Mouse (Mus musculus) gastrocnemius, postnatal 25 days (tissue): ENCODE data around the gene Gzf1. TPM values are rescaled to one million over a fixed set of nuclear protein-coding genes. Genes with fewer than 3 reads are reported as not detected.

Source experiments
- DNase-seq: peaks from one replicate; pipeline ENCODE4 v3.0.0; 2022
- long read RNA-seq, 2 experiments: library from polyadenylated mRNA; stranded (forward); transcript quantifications; one replicate each; pipeline ENCODE4 v2.0.0; 2021
- total RNA-seq, 2 experiments: library from RNA; stranded (reverse); gene quantifications; 1 replicate in 1 of 2; 2 replicates in 1 of 2; pipeline ENCODE4 v1.2.3; 2021

Gene Gzf1
- 10 to 100 TPM; 16.4 to 17.9 TPM for total RNA-seq
- long read RNA-seq, experiment 1, full-length matches to known transcripts, result 4 of 7 reads
- long read RNA-seq, experiment 1, partial matches to known transcripts, result 1 of 7 reads
- long read RNA-seq, experiment 1, other reads (novel, unspliced or antisense), result 2 of 7 reads
- long read RNA-seq, experiment 2, full-length matches to known transcripts, result 7 of 10 reads
- long read RNA-seq, experiment 2, partial matches to known transcripts, result 1 of 10 reads
- long read RNA-seq, experiment 2, other reads (novel, unspliced or antisense), result 2 of 10 reads

DNA sequence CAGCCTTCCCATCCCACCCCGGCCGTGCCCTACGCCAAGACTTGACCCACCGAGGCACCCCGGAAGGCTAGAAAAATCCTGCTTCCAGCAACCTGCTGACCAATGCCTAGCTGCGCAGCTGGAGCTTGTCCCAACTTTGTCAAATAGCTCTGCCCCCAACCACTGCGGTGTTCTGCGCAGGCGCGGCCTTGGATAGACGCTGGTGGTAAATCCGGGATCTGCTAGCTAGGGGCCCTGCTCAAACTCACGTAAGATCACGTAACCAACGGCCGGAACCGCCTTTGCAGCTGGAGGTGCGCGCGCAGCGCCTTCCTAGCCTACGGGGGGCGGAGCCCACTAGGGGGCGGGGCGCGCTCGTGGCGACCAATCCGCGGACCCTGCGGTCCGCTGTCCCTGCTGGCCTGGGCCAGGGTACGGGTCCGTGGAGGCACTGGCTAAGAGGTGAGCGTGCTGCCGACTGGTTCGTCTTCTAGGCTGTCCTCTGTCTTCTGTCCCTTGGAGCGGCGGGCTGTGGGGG lies at the start of gene Gzf1:
TSS of gene Gzf1 (plus strand) at position 249 of the 517 bp plus-strand sequence.
- DNase-seq, result peak; percentile 99

DNA sequence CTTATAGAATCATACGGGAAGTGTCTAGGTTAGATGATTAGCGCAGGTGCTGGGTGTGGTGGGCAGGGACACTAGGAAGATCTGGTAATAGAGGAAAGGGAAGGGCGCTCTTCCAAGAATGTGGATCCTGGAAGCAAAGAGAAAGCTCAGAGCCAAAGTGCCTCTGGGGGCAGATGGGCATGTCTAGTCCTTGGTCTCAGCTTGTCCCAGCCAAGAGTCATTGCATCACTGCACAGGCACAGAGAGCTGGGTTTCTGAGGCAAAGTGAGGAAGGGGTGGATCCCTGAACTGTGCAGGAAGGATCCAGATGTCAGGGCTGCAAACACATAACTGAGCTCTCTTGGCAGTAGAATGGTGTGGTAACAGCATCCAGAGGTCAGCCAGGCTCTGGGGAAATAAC lies 49.2 kb upstream of the Gzf1 start:
- peak; percentile 60 for DNase-seq

DNA sequence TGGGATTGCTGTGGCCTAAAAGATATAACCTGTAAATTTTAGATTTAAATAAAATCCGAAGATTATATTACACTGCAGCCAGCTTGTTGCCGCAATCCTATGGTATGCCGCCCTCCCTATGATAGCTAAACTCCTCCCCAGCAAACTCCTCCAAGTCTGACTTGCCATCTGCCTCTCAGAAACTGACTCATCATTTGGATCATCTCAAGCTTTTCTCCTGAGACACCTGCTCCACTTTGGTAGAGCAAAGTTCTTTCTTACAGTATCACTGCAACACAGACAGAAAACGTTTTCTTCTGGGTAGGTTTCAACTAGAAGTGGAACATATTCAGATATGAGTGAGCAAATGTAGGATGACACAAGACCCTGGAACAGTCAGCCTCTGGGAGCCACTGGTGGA lies 46.4 kb upstream of the Gzf1 start:
- no peak for DNase-seq

DNA sequence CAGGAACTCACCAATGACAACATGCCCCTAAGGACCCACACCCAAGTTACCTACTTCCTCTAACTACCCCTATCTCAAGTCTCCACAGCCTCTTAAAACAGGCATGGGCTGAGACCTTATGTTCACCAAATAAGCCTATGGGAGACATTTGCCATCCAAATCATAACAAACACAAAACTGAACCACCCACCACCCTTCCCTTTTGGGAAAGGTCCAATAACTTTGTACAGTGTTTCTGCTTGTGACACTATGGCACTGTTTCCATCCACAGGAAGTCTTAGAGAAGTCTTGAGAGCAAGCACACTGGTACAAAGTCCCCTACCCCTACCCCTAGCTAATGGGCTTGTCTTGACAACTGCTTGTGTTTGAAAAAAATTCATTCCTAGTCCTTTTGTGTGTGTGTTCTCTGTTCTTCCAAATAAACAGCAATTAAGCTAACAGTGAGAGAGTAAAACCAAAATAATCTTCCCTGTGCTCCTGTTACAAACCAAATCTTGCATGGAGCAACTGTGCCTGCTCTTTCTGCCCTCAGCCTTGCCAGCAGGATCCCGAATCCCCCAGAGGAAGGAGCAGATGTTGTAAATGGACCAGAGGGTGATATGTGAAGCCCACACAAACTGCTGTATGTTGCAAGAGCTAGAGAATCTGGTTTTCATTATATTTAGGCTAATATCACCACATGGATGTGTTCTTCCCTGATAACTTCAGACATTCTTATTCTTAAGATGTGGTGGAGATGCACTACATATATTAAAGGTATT lies 38.0 kb upstream of the Gzf1 start:
- DNase-seq, result no peak

DNA sequence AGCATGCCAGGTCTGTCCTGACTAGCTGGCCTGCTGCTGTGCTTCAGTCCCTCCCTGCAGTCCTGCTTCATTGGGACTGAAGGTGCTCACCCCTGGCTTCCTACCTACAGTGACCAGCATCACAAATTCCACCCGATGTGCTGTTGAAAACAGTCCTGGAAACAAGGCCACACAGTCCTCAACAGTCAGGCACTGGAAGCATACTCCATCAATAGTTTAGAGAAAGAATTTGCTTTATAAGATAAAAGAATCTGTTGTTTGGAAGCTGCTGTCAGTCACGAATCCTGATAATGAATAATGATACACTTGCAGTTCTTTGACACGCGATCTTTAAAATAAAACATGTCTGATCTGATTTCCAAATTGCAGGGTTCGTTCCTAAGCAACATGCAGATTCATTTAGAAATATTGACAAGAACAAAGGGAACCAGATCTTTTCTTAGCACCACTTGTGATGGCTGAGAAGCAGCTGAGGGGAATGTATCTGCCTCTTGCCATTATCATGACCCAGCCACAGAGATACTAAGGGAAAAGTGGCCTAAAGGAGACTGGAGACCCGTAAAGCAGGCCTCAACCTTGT lies 36.3 kb upstream of the Gzf1 start:
- no peak for DNase-seq

DNA sequence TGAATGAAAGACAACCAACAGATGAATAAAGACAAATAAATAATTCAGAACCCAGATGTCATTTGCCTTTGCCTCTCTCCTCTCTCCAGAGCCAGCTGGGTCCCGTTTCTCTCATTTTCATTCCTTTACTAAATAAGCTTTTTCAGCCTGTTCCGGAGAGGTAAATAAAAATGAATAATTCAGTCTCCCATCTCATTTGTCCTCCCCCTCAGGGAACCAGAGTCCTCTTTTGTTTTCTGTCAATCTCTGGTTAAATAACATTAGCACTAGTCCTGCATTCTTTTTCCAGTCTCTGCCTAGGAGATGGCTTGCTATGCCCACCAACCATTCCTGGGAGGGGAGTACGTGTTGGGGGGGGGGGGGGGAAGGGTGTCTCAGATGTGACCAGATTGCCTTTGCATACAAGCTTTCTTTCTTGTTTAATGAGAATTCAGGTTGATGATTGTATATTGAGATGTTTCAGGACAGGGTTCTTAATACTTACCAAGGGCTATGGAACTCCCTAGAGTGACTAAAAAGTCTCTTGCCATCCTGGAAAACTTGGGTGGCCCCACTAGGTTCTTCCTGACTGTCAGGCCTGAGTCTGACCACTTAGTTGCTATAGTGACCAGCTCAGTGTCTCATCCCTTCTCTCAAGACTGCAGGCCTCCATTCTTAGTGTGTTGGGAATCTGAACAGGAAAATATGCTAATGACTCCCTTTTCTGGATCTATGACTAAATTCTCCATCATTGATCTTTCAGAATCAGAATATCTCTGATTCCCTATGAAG lies 30.1 kb upstream of the Gzf1 start:
- DNase-seq, result no peak

DNA sequence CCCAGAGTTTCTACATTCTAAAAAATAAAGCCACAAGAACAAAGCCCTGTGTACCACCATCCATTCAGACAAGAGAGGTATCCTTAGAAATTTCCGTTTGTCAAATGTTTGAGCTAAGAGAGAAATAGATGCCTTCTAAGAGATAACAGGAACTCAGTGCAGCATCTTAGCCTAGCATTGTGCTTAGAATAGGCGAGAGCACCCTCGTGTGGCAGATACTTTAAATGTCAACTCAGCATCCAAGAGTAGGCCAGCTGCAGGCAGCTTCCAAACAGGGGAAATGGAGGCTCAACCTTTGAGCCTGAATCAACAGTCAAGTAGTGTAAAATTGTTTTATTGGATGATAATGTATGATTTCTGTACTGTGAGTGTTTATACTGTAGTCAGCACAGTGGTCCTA lies 25.9 kb upstream of the Gzf1 start:
- peak; percentile 14 for DNase-seq

DNA sequence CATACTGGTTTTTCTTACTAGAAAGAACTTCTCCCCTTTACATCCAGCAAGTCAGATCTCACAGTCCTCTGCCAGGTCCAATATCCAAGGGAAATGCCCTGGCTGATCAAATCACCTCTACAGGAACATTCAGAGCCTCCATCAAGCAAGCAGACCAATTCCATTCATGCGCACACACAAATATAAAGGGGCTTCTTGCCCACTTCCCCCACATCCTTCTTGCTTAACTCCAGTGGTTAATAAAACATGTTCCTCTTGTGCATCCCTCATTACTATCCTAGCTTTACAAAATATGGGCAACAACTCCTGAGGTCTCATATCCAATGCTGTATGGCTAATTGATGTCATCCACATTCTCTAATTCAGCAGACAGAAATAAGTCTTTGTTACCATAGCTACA lies 17.4 kb upstream of the Gzf1 start:
- no peak for DNase-seq

DNA sequence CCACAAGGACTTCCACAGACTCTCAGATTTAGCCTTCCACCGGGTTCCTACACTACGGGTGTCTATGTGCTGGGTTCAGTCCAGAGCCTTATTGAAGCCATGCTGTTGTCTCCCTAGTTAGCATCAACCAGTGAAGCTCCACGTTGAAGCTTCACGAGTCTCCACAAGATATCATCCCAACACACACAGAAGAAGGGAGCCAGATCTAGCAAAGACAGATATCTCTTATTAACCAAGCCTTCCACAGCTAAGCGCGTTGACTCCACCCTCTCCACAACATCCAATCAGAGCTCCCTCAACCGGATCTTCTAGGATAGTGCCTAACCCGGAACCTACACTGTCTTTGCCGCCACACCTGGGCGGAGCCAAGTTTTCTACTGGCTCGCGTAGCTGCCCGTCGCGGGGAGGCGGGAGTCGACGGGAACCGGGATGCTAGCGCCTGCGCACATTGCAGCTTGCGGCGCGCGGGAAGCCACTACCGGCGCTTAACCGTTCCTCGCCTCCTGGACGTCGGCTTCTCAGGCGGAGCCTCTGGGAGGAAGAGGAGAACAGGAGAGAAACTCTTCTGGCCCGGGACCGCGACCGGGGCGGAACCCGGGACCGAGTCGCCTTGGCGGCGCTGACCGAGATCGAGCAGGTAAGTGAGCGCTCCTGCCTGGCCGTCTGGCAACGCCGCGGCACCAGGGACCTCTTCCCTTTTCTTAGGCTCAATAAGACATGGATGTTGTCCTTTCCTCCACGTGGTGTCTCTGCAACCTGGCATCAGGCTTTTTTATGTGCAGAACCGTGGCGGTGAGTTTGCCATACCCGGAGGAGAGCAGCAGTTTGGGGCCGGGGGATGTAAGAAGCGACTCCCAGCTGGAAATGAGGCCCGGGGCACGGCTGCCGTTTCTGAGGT lies 8.4 kb upstream of the Gzf1 start, which contains the start of gene Nxt1:
TSS of gene Nxt1 (plus strand) at position 403 of the 898 bp plus-strand sequence.
- peak; percentile 98 for DNase-seq

DNA sequence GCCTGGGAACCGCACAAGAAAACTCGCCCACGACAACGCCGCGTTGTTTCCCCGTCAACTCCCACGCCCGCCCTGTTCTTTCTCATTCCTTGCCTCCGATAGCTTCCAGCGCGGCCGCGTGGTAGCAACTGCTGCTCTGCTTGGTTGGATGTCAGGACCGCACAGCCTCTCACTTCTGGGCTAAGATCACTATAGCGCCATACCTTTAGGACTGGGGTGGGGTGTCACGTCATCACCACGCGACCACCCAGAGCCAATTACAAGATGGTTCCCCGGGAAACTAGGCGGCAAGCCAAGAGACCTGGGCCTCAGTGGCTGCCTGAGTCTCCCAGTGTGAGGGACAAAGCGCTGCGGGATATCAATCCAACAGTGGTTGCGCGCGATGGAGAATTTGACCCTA lies 3.0 kb upstream of the Gzf1 start:
- DNase-seq, result peak; percentile 11

DNA sequence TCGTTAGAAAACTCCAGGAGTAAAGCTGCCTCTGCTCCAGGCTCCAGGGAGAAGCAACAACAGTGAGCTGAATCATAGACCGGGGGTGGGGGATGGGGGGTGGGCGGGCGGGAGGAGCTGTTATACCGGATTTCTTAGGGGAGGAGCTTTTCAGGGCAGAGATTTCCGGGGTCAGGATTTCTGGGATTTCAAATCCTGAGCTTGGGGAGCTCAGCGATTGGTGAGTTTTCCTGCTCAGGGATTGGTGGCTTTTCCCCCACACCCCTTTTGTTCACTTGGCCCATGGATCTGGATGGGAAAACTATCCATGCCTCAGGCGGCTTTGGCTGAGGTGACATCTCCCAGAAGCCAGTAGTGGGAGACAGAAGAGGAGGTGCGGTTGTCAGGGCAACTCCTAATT lies 1.5 kb upstream of the Gzf1 start:
- peak; percentile 76 for DNase-seq

DNA sequence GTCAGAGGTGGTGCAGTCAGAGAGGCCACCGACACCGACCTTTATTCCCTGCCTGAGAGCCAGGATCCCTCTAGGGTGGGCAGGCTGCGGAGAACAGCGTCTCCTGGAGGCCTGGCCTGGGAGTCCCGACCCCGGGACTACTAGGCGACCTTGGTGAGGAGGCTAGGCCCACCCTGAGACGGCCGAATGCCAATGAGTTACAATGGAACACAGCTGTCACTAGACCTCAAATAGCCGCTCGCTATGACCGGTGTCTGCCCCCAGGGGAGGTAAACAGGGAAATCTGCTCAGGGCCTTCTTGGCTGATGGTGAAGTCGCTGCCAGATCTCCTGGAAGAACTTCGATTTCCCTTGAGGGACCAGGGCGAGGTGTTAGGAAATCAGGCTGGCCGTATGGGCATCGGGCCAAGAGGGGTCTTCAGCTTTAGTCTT lies 653 bp downstream of the Gzf1 start:
- DNase-seq, result peak; percentile 50

DNA sequence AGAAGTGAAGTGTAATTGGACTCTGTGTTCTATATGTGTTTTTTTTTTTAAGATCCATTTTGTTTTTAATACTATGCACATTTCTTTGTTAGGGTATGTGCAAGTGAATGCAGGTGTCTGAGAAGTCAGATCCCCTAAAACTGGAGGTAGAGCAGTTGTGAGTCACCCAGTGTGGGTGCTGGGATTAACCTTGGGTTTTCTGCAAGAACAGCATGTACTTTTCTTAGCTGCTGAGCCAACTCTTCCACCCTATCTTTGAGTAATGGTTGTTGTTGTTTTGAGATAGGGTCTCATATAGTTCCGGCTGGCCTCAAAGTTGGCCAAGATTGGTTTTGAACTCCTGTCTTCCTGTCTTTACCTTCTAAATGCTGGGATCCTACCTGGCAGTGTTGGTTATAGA lies 2.2 kb downstream of the Gzf1 start:
- DNase-seq, result no peak

DNA sequence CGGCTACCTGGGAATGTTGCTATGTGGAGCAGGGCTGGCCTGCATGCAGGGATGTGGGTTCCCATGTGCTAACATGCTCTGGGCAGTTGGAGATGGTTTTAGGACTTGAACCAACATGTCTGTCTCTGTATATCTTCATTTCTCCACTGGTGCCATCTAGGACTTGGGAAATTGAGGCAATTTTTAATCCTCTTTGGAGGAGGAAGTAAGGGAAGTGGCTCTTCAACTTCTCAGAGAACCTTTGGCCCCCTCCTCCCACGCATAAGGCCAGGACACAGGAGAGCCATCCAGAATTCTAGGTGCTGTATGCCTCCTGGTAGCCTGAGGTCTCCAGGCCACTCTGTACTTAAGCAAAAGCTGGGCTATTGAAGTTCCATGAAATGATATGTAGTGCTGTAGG lies 4.1 kb downstream of the Gzf1 start:
- no peak for DNase-seq

DNA sequence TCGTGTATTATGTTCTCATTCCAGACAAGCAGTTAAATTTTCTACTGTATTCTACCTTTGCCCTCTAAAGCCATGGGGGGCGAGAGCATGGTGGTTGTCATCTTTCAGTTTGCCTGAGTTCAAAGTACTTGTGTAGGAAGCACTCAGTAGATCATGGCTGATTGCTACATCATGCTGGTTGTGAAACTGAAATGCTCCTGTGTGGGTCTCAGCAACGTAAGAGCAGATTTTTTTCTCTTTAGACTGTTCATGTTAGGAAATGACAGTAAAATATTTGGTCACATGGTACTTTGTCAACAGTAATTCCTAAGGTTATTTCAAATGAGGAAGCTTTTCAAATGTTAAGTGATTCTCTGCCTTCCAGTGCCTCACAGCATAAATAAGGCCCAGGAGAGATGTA lies 4.9 kb downstream of the Gzf1 start:
- no peak for DNase-seq

DNA sequence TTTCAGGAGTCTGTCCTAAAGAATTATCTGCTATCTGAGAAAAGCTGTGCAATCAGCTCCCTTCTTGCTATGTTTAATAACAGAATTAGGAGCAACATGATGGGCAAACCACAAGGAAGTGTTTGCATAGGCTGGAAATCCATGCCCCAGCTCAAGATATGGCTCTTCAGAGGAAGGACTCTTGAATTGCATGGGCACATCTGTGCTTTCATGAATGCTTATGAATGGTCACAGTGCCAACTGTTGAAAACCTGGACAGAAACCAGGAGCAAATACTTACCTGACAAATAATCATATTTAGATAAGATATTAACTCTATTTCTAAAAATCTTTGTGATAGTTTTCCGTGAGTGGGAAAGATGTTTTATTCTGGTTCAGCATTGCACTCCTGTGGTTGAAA lies 6.0 kb downstream of the Gzf1 start:
- no peak for DNase-seq

DNA sequence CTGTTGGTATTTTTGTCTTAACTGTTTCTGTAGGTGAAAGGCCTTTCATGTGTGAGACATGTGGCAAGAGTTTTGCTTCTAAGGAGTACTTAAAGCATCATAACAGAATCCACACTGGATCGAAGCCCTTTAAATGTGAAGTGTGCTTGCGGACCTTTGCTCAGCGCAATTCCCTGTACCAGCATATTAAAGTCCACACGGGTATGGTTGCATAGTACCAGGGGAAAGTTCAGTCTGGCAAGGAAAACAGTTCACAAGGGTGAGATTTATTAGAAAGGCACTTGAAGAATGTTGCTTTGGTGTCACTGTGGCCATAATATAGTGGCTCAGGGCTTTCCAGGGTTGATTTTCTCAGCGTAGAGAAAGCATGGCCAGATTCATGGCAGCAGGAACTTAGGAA lies 7.1 kb downstream of the Gzf1 start:
- no peak for DNase-seq

DNA sequence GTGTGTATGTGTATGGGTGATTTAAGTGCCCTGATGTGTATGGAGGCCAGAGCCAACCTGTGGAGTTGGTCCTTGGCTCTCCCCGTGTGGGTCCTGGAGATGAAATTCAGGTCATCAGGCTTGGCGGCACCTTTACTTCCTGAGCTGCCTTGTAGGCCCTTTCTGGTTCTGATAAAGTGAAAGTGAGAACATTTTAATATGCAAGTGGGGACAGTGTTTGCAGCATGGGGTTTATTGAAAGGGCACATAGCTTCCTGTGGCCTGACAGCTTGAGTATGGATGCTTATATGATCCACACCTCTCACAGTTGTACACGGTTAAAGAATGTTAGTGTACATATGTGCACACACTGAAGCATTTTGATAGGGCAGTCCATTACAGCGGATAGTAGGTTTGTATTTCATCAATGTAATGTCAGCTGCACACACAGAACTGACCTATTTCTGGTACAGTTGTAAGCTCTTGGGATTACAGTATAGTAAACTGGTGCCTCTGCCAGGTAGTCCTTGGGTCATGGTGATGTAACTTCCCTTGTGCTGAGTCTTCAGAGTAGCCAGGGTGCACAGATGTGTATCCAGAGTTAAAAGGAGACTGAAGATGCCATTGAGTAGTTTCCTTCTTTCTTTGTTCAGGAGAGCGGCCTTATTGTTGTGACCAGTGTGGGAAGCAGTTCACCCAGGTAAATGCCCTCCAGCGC lies 8.8 kb downstream of the Gzf1 start:
- no peak for DNase-seq

DNA sequence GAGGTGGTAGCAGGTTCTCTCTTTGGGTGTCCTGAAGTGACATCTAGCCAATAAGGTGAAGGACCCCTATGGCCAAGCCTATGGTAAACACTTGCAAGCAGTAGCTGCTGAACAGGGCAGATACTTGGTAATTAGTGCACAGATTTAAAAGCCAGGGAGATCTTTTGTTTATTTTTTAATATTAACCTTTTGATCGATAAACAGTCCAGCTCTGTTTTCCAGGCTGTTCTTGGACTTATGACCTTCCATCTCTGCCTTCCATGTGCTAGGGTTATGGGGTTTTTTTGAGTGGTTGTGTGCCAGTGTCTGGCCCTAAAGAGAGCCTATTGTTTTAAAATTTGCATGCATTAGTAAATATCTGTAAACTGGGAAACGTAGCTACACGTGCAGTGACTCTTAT lies 9.5 kb downstream of the Gzf1 start:
- no peak for DNase-seq

DNA sequence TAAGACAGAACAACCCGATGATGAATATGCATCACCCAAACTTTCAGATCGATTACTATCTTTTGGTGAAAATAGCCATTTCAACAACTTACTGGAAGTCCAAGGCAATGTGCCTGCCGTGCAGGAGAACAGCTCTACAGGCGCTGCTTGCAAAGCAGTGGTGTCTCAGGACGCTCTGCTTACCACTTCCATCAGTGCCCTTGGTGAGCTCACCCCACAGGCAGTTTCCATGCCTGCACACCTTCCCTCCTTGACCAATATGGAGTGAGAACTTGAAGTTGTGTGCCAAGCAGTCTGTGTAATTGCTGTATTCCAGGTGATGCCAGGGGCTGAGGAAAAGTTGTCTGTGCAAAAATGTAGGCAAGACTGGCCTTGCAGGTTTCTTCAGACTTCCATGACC lies 10.0 kb downstream of the Gzf1 start:
- DNase-seq, result no peak

DNA sequence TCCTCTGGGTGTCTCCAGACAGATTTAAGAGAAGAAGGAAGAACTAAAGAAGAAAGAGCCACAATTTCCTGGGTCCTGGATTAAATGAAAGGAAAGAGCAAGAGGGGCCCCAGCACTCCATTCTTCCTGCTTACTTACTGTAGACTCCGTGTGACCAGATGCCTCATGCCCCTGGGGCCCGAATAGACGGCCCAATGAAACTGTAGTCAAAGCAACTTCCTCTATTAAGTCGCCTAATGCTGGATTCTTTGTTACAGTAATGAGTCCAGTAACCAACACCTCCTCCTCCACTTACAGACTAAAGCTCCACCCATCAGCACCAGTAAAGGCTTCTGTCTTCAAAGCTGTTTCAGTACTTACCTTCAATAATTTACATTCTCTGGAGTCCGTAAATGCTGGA lies 17.7 kb downstream of the Gzf1 start:
- no peak for DNase-seq
